Mouse (Mus musculus) neural tube, embryonic 15.5 days (tissue): ENCODE measurements around the gene Mmab. TPM values are rescaled to one million over a fixed set of nuclear protein-coding genes. Genes with fewer than 3 reads are reported as not detected.

Experiments used
- ATAC-seq: fragments of 200-750 bp; cut with Nextera tagmentation; 2 replicates; pipeline ENCODE4 v1.8.0; 2017; ENCODE audit warnings: mild to moderate bottlenecking, moderate TSS enrichment, moderate library complexity; ENCODE audit not compliant: low FRiP score
- H3K27ac ChIP-seq: fragments of 300-500 bp; sonication (generic); replicated peaks from 2 replicates; pipeline ENCODE4 v1.5.1; 2015; ENCODE audit warnings: mild to moderate bottlenecking, inconsistent platforms
- H3K27me3 ChIP-seq: fragments of 300-500 bp; sonication (generic); replicated peaks from 2 replicates; pipeline ENCODE4 v1.6.1; 2015; ENCODE audit warnings: inconsistent platforms
- H3K36me3 ChIP-seq: fragments of 300-500 bp; sonication (generic); 2 replicates; pipeline ENCODE4 v1.6.1; 2015; ENCODE audit warnings: inconsistent platforms
- H3K4me1 ChIP-seq: fragments of 300-500 bp; sonication (generic); 2 replicates; pipeline ENCODE4 v1.6.1; 2015; ENCODE audit warnings: inconsistent platforms
- H3K4me2 ChIP-seq: fragments of 300-500 bp; sonication (generic); 2 replicates; pipeline ENCODE4 v1.6.1; 2015; ENCODE audit warnings: inconsistent platforms, mild to moderate bottlenecking, moderate library complexity
- H3K4me3 ChIP-seq: fragments of 300-500 bp; sonication (generic); replicated peaks from 2 replicates; pipeline ENCODE4 v1.5.1; 2015; ENCODE audit warnings: mild to moderate bottlenecking, inconsistent platforms
- H3K9ac ChIP-seq: fragments of 300-500 bp; sonication (generic); replicated peaks from 2 replicates; pipeline ENCODE4 v1.6.1; 2015; ENCODE audit warnings: mild to moderate bottlenecking, inconsistent platforms
- H3K9me3 ChIP-seq: fragments of 300-500 bp; sonication (generic); replicated peaks from 2 replicates; pipeline ENCODE4 v1.6.1; 2016; ENCODE audit warnings: inconsistent platforms
- WGBS: fragments of 180-500 bp; shearing (Covaris S2); methylation state at CpG from one replicate; pipeline ENCODE4 v1.1.7; 2015; ENCODE audit warnings: mixed read lengths; 5-methylcytosine and 5-hydroxymethylcytosine counted together
- polyA plus RNA-seq: library from polyadenylated mRNA; unstranded; fragments of >200 nt; fragmentation: Nextera tagmentation; extraction: Ambion mirVana; gene quantifications from 2 replicates; pipeline ENCODE4 v1.2.1, GENCODE M21; 2015

The Mmab gene
- 36.1 and 37.4 TPM in 2 replicates for polyA plus RNA-seq

GRCm38 (mm10) chr5:114443566-114444367, at the start of gene Mmab, which contains the start of gene Mvk:
Gene Mmab (minus strand): TSS chr5:114444060.
Gene Mvk (plus strand): TSS chr5:114444269.
- H3K36me3 ChIP-seq = peaks cover 11% of the 10 kb centered on the region
- H3K4me3 ChIP-seq = peak within 1 kb of the TSS; percentile 76
- no peaks in the 10 kb centered on the region for H3K9me3 ChIP-seq
- H3K27me3 ChIP-seq = no peaks in the 10 kb centered on the region
- ATAC-seq = peak; percentile 98
- WGBS = 3% methylated on average over 43 of the region's 43 CpGs
- peak within 1 kb of the TSS; percentile 83 for H3K4me2 ChIP-seq
- peak within 1 kb of the TSS; percentile 84 for H3K27ac ChIP-seq
- peak within 1 kb of the TSS; percentile 78 for H3K9ac ChIP-seq
- peaks cover 24% of the 10 kb centered on the region for H3K4me1 ChIP-seq

- WGBS = 97% methylated on average over 8 of the region's 8 CpGs
- no peak overlapping the region for H3K9ac ChIP-seq
Observed at GRCm38 (mm10) chr5:114490241-114490640, 46.4 kb upstream of the Mmab start.

GRCm38 (mm10) chr5:114489570-114489969, 45.7 kb upstream of the Mmab start:
- H3K9ac ChIP-seq = no peak overlapping the region
- no peak overlapping the region for H3K4me2 ChIP-seq
- WGBS = 72% methylated on average over 6 of the region's 6 CpGs
- H3K27ac ChIP-seq = no peak overlapping the region
- ATAC-seq = no peak
- no peaks in the 10 kb centered on the region for H3K27me3 ChIP-seq
- no peaks in the 10 kb centered on the region for H3K4me1 ChIP-seq
- H3K4me3 ChIP-seq = no peak overlapping the region
- H3K36me3 ChIP-seq = no peaks in the 10 kb centered on the region
- no peaks in the 10 kb centered on the region for H3K9me3 ChIP-seq

More at GRCm38 (mm10) chr5:114490241-114490640, 46.4 kb upstream of the Mmab start:
- Histone ChIP-seq H3K27ac (no peak overlapping the region), H3K4me3 (no peak overlapping the region), H3K9me3 (no peaks in the 10 kb centered on the region), H3K4me2 (no peak overlapping the region), H3K4me1 (no peaks in the 10 kb centered on the region), H3K27me3 (no peaks in the 10 kb centered on the region), H3K36me3 (no peaks in the 10 kb centered on the region)
- no peak for ATAC-seq

GRCm38 (mm10) chr5:114485685-114486084, 41.8 kb upstream of the Mmab start:
- Histone ChIP-seq H3K27ac (no peak overlapping the region), H3K36me3 (no peaks in the 10 kb centered on the region), H3K4me3 (no peak overlapping the region), H3K9ac (no peak overlapping the region), H3K4me2 (no peak overlapping the region), H3K9me3 (no peaks in the 10 kb centered on the region), H3K4me1 (peaks cover 7% of the 10 kb centered on the region), H3K27me3 (no peaks in the 10 kb centered on the region)
- ATAC-seq = no peak
- 92% methylated on average over 14 of the region's 14 CpGs for WGBS

- peaks cover 13% of the 10 kb centered on the region for H3K4me1 ChIP-seq
- H3K27me3 ChIP-seq = no peaks in the 10 kb centered on the region
- H3K36me3 ChIP-seq = no peaks in the 10 kb centered on the region
- WGBS = 5% methylated on average over 14 of the region's 14 CpGs
- no peak for ATAC-seq
- H3K4me2 ChIP-seq = peak overlapping the region; percentile 29; the same call in 1 of the 2 replicates
- no peak overlapping the region for H3K27ac ChIP-seq
- H3K9ac ChIP-seq = no peak overlapping the region
- no peak overlapping the region for H3K4me3 ChIP-seq
- no peaks in the 10 kb centered on the region for H3K9me3 ChIP-seq
Observed at GRCm38 (mm10) chr5:114482587-114483011, 38.7 kb upstream of the Mmab start.

- WGBS = 63% methylated on average over 12 of the region's 12 CpGs
- ATAC-seq = no peak
- no peak overlapping the region for H3K4me2 ChIP-seq
- H3K9ac ChIP-seq = no peak overlapping the region
- no peaks in the 10 kb centered on the region for H3K36me3 ChIP-seq
- H3K9me3 ChIP-seq = no peaks in the 10 kb centered on the region
- H3K27me3 ChIP-seq = 0 out of 2 replicates have a peak, but pooled peaks cover 3% of the 10 kb centered on the region
- H3K4me3 ChIP-seq = no peak overlapping the region
- peaks cover 27% of the 10 kb centered on the region for H3K4me1 ChIP-seq
- H3K27ac ChIP-seq = no peak overlapping the region
Observed at GRCm38 (mm10) chr5:114478267-114478666, 34.4 kb upstream of the Mmab start.

GRCm38 (mm10) chr5:114474741-114475491, 31.1 kb upstream of the Mmab start:
- H3K9me3 ChIP-seq = no peaks in the 10 kb centered on the region
- no peaks in the 10 kb centered on the region for H3K36me3 ChIP-seq
- H3K4me3 ChIP-seq = no peak overlapping the region
- H3K4me1 ChIP-seq = peaks cover 20% of the 10 kb centered on the region
- no peak overlapping the region for H3K27ac ChIP-seq
- WGBS = 24% methylated on average over 35 of the region's 35 CpGs
- 0 out of 2 replicates have a peak, but pooled peaks cover 3% of the 10 kb centered on the region for H3K27me3 ChIP-seq
- ATAC-seq = no peak; the same call in 1 of the 2 replicates
- H3K9ac ChIP-seq = no peak overlapping the region; the same call in 1 of the 2 replicates
- H3K4me2 ChIP-seq = peak overlapping the region; percentile 11; the same call in 1 of the 2 replicates

GRCm38 (mm10) chr5:114470359-114470758, 26.5 kb upstream of the Mmab start:
- no peaks in the 10 kb centered on the region for H3K36me3 ChIP-seq
- H3K4me1 ChIP-seq = peaks cover 39% of the 10 kb centered on the region
- no peak overlapping the region for H3K27ac ChIP-seq
- ATAC-seq = no peak
- H3K4me2 ChIP-seq = no peak overlapping the region
- 81% methylated on average over 3 of the region's 3 CpGs for WGBS
- no peak overlapping the region for H3K4me3 ChIP-seq
- H3K9ac ChIP-seq = no peak overlapping the region
- 0 out of 2 replicates have a peak, but pooled peaks cover 3% of the 10 kb centered on the region for H3K27me3 ChIP-seq
- no peaks in the 10 kb centered on the region for H3K9me3 ChIP-seq

GRCm38 (mm10) chr5:114468007-114468406, 24.1 kb upstream of the Mmab start:
- peak overlapping the region; percentile 78 for H3K27ac ChIP-seq
- H3K9ac ChIP-seq = peak overlapping the region; percentile 43; the same call in 1 of the 2 replicates
- peak overlapping the region; percentile 57 for H3K4me2 ChIP-seq
- H3K4me3 ChIP-seq = no peak overlapping the region
- peaks cover 27% of the 10 kb centered on the region for H3K4me1 ChIP-seq
- no peaks in the 10 kb centered on the region for H3K36me3 ChIP-seq
- no peaks in the 10 kb centered on the region for H3K27me3 ChIP-seq
- no peaks in the 10 kb centered on the region for H3K9me3 ChIP-seq
- no peak for ATAC-seq
- WGBS = 48% methylated on average over 4 of the region's 4 CpGs

GRCm38 (mm10) chr5:114467430-114467829, 23.6 kb upstream of the Mmab start:
- Histone ChIP-seq H3K9me3 (no peaks in the 10 kb centered on the region), H3K36me3 (no peaks in the 10 kb centered on the region), H3K9ac (peak overlapping the region; percentile 43; the same call in 1 of the 2 replicates), H3K27me3 (no peaks in the 10 kb centered on the region), H3K4me3 (peak overlapping the region; percentile 29), H3K4me1 (peaks cover 27% of the 10 kb centered on the region), H3K4me2 (peak overlapping the region; percentile 57), H3K27ac (peak overlapping the region; percentile 78)
- WGBS = 0% methylated on average over 7 of the region's 13 CpGs
- peak; percentile 78 for ATAC-seq

- Histone ChIP-seq H3K4me1 (peaks cover 27% of the 10 kb centered on the region), H3K9ac (peak overlapping the region; percentile 43; the same call in 1 of the 2 replicates), H3K27me3 (no peaks in the 10 kb centered on the region), H3K4me3 (peak overlapping the region; percentile 29), H3K36me3 (no peaks in the 10 kb centered on the region), H3K4me2 (peak overlapping the region; percentile 57), H3K27ac (peak overlapping the region; percentile 78), H3K9me3 (no peaks in the 10 kb centered on the region)
- WGBS = 3% methylated on average over 11 of the region's 11 CpGs
- ATAC-seq = peak; percentile 18; the same call in 1 of the 2 replicates
Observed at GRCm38 (mm10) chr5:114467019-114467418, 23.2 kb upstream of the Mmab start.
